Mouse (Mus musculus) erythroid progenitor cell, adult 5-6 weeks (primary cell): Measurements from ENCODE around the gene Fam53a. TPM values are rescaled to one million over a fixed set of nuclear protein-coding genes. Genes with fewer than 3 reads are reported as not detected.

Experiments
- ATAC-seq: replicated peaks from 2 replicates; pipeline ENCODE4 v1.8.0; 2016; ENCODE audit warnings: moderate number of reproducible peaks, mild to moderate bottlenecking, moderate TSS enrichment, inconsistent platforms; ENCODE audit not compliant: poor library complexity, low FRiP score, severe bottlenecking
- total RNA-seq, 2 experiments: library from RNA; stranded (forward) in 1 of 2; stranded (reverse) in 1 of 2; fragments of 150-400 nt in 1 of 2; fragments of 186-747, 209-891 nt in 1 of 2; gene quantifications; 2 replicates each; pipeline versions ENCODE4 v1.2.3 to v1.2.4; 2015 to 2017; ENCODE audit warnings: low replicate concordance in 2 of 2

Gene Fam53a
- total RNA-seq, 2 experiments from 2014 or later: 8.0 to 29.2 TPM

GRCm38 (mm10) chr5:33565886-33566285, 63.5 kb downstream of the Fam53a start:
- no peak for ATAC-seq

- ATAC-seq: no peak
These were observed 73.0 kb downstream of the Fam53a start for GRCm38 (mm10) chr5:33556277-33556995.

Other genes starting within 250 kb of the Fam53a start
- gene Nkx1-1, start 195.7 kb downstream of the Fam53a start, total RNA-seq (2015; ENCODE audit: low replicate concordance): not detected in 2 replicates
- not detected in 2 replicates for gene Nkx1-1, start 195.7 kb downstream of the Fam53a start, total RNA-seq (2017; ENCODE audit: low replicate concordance)
- not detected in 2 replicates for gene Gm9903, start 290 bp upstream of the Fam53a start, total RNA-seq (2015; ENCODE audit: low replicate concordance)
- 0.77 TPM in 1 of 2 replicates, not detected in the other for gene Gm9903, start 290 bp upstream of the Fam53a start, total RNA-seq (2017; ENCODE audit: low replicate concordance)
- 377 and 483 TPM in 2 replicates for gene Slbp, start 22.9 kb upstream of the Fam53a start, total RNA-seq (2015; ENCODE audit: low replicate concordance)
- gene Slbp, start 22.9 kb upstream of the Fam53a start, total RNA-seq (2017; ENCODE audit: low replicate concordance): 503 and 597 TPM in 2 replicates
- gene Tacc3, start 28.5 kb upstream of the Fam53a start, total RNA-seq (2015; ENCODE audit: low replicate concordance): 544 and 682 TPM in 2 replicates
- 404 and 639 TPM in 2 replicates for gene Tacc3, start 28.5 kb upstream of the Fam53a start, total RNA-seq (2017; ENCODE audit: low replicate concordance)
- 44.4 and 49.4 TPM in 2 replicates for gene Tmem129, start 28.8 kb upstream of the Fam53a start, total RNA-seq (2015; ENCODE audit: low replicate concordance)
- gene Tmem129, start 28.8 kb upstream of the Fam53a start, total RNA-seq (2017; ENCODE audit: low replicate concordance): 28.2 and 37.7 TPM in 2 replicates
- gene Fgfr3, start 92.0 kb upstream of the Fam53a start, total RNA-seq (2015; ENCODE audit: low replicate concordance): not detected in 2 replicates
- gene Fgfr3, start 92.0 kb upstream of the Fam53a start, total RNA-seq (2017; ENCODE audit: low replicate concordance): not detected in 2 replicates
- 7.6 and 13.8 TPM in 2 replicates for gene Letm1, start 153.2 kb upstream of the Fam53a start, total RNA-seq (2015; ENCODE audit: low replicate concordance)
- 8.3 and 13.4 TPM in 2 replicates for gene Letm1, start 153.2 kb upstream of the Fam53a start, total RNA-seq (2017; ENCODE audit: low replicate concordance)
- 111 and 127 TPM in 2 replicates for gene Nsd2, start 191.1 kb upstream of the Fam53a start, total RNA-seq (2015; ENCODE audit: low replicate concordance)
- gene Nsd2, start 191.1 kb upstream of the Fam53a start, total RNA-seq (2017; ENCODE audit: low replicate concordance): 243 and 248 TPM in 2 replicates